Mouse (Mus musculus) right cerebral cortex, postnatal 4 days (tissue): ENCODE measurements around the gene Sprr1a.
"Not testable (repeated sequence)": the region's sequence is repeated elsewhere in the genome, so short reads cannot be mapped to it uniquely, and the experiment has no call there.

Source experiments
- DNase-seq: peaks from one replicate; pipeline ENCODE4 v3.0.0-alpha.2; 2022

Sprr1a gene

DNA sequence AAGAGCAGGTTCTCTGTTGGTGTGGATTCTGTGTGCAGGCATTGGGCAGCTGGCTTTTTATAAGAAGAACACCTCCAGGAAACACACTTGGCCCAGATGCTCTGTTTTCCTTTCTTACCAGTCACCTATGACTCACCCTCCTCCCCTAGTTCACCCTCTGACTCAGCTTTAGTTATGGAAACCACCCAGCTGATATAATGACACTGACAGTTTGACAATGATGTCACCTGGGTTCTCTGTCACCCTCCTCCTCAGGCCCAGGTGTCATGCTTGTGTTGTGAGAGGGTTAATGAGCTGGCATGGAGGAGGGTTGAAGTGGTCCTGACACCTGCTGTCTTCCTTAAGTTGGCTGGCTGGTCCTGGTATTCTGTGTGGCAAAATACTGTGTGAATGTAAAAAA lies at the start of gene Sprr1a:
TSS of gene Sprr1a (minus strand) at position 33 of the 400 bp plus-strand sequence.
- no peak for DNase-seq

DNA sequence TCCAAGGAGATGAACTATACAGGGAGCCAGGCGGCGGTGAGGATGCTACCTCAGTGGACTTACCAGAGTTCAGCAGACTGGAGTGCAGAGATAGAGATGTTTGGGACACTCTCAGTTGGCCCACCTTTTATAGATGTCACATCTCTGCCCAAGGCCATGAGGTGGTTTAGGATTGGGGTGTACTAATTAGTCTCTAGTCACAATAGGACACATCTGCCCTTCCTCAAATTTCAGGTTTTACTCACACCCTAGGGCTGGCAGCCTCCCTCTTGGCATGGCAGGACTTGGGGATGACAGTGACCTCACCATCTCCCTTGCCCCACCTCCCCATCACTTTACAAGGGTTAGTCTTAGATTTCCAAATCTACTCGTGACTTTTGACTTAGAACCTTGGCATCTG lies 48.7 kb upstream of the Sprr1a start, which contains the start of gene 2310046K23Rik:
TSS of gene 2310046K23Rik (minus strand) at position 101 of the 400 bp plus-strand sequence.
- no peak for DNase-seq

DNA sequence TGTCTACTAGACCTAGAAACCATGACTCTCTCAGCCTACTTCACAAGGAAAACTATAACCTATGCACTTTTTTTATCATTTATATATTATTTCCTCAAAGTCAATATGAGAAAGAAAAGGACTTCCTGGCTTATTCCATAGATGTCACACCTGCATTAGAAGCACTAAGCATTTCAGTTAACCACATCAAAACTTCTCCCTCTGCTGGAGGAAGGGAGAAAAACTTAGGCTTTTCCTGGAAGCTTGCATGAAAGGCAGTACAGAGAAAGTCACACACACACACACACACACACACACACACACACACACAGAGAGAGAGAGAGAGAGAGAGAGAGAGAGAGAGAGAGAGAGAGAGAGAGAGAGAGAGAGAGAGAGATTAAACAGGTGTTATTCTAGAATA lies 26.6 kb upstream of the Sprr1a start:
- no peak for DNase-seq

DNA sequence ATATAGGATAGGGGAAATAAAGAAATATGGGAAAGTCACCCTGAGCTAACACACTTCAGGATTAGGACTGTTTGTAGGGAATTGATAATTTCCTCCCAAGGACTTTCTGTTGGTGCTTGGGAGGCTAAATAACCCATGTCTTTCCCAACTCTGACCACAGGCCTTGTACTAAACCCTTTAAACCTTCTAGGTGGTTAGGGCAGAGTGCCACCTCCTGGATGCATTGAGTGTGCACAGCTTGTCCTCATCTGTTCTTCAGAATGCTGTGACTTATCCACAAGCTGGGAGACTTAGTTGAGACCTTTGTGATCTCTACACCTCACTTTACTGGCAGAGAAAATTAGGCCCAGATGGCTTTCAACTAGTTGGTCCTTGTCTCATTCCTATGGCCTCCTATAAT lies 25.1 kb upstream of the Sprr1a start:
- DNase-seq = peak; percentile 8

DNA sequence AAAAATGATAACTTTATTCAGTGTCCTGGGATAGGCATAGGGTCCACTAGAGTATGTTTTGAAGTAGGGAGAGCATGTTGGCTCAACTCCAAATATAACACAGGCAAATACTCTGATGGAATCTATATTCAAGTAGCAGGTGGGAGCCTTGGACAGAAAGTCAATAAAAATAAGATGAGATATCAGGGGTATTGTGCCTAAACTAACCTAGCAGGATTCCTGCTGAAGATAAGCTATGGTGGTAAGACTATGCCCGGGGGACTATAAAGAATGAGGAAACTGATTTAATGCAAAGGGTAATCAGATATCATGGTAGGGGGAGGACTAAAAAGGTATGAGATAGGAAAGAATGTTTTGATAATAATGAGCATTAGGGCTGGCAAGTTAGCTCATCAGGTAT lies 22.5 kb upstream of the Sprr1a start:
- DNase-seq = no peak

DNA sequence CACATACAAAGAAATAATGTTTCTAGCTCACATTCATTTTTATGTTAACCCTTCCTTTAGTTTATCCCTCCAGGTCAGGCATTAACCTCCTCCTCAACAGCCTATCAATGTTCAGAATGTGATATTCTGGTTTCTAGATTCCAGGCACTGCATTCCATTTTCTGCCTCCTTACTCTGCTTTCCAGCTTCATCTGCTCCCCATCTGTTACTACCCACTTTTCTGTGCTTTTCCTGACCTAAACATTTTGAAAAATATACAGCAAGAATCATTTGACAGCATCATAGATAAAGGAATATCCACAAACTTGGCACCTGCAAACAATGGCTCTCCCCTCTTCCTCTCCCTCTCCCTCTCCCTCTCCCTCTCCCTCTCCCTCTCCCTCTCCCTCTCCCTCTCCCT lies 17.8 kb upstream of the Sprr1a start:
- DNase-seq = no peak

DNA sequence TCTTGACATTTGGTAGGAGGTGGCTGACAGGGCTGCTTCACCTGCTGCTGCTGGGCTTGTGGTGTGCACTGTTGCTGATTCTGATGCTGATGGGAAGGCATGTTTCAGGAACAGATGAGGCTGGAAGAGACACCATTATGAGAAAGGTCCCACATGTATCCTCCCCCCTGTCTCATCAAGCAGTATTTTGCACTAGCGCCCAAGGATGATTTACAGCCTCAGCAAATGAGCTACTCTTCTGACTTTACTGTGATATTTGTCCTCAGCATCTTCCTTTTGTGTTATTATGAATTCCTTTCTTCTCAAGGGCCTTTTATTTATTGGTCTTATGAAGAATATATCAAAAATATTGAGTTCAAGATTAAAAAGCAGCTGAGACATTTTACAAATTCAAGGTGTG lies 14.7 kb upstream of the Sprr1a start, which contains the start of gene Sprr4:
TSS of gene Sprr4 (minus strand) at position 101 of the 400 bp plus-strand sequence.
- DNase-seq = no peak

DNA sequence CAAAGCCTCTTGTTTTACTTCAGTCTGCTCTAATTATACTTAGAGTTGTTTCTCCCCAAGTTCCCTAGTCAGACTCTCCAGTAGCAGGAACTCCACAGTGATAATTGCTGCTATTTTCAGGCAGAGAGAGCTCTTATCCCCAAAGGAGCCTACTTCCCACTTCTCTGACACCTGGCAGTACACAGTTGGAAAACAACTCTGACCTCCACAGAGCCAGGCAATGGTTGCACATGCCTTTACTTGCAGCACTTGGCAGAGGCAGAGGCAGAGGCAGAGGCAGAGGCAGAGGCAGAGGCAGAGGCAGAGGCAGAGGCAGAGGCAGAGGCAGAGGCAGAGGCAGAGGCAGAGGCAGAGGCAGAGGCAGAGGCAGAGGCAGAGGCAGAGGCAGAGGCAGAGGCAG lies 4.6 kb upstream of the Sprr1a start:
- not testable (repeated sequence) for DNase-seq

DNA sequence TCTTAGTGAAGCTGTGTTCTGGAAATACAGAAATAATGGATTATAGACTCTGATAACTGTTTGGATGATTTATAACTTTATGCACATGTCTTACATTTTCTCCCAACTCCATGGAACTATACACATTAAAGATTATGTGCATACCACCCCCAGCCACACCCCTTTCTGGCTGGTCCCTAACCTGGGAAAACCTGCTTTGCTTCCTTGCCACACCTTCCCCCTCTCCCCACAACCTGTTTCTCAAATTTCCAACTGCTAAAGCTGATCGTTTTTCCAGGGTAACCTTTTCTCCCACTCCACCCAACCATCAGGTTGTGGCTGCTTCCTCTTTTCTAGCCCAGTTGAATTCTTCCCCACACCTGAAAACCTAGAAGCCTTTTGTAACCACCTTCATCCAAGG lies 612 bp upstream of the Sprr1a start:
- DNase-seq = no peak

DNA sequence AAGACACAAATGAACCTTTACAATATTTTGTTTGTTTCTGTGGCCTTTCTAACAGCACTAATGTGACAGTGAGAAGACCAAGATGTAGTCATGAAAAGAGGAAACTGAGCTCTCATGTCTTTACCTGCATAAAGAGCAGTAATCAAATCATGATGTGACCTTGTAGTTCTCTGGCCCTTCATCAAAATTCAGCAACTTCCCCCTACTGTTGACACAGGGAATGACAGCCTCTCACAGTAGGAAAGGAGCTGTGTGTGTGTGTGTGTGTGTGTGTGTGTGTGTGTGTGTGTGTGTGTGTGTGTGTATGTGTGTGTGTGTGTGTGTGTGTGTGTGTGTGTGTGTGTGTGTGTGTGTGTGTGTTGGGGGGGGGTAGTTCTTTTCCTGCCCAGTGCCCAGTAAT lies 4.4 kb downstream of the Sprr1a start:
- not testable (repeated sequence) for DNase-seq

DNA sequence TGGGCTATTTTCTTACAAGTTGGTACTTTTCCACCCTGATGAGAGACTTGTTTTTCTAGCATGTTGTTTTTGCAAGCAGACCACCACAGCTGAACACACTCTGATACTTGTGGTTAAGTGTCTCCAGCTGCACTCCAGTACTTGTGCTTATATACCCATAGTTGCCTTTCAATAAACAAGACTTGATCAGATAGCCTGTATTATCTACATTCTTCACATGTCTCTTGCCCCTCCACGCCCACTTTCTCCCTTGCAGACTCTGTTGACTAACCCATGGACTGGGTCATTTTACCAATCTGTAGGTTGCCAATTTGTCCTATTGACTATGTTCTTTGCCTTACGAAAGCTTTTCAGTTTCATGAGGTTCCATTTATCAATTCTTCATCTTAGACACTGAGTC lies 15.6 kb downstream of the Sprr1a start:
- DNase-seq = no peak

DNA sequence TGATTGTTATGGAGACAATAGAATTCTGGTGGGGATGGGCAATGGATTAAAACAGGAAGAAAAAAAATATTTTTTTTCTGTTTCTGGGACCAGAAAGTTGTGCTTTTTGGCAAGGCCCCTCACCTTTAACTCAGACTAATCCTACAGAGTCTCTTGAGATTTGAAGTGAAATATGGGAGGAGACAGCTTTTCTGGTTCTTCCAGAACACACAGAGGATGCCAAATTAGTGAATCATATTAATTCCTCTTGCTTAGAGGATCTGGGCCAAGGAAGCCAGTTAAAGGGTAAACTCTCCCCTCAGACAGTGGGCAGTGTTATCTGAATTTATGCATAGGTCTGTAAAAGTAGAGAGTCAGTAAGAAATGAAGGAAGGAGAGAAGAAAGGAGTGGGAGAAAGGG lies 18.3 kb downstream of the Sprr1a start:
- no peak for DNase-seq

DNA sequence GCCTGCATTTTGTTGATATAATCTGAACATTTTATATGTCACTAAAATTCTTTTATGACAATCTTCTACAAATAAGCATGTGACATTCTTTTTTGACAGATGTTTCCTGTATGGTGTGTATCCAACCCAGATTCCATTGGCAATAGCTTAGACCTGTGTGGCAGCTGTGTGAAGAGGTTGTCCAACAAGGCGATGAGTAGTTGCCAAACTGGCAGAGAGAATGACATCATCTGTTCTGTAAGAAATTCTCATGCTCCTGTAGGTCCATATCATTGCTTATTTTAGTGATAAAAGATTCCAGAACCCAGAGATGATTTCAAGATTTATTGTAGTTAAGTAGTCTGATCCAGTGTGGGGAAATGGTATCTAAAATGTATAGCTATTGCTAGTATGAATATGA lies 19.1 kb downstream of the Sprr1a start:
- DNase-seq = no peak

DNA sequence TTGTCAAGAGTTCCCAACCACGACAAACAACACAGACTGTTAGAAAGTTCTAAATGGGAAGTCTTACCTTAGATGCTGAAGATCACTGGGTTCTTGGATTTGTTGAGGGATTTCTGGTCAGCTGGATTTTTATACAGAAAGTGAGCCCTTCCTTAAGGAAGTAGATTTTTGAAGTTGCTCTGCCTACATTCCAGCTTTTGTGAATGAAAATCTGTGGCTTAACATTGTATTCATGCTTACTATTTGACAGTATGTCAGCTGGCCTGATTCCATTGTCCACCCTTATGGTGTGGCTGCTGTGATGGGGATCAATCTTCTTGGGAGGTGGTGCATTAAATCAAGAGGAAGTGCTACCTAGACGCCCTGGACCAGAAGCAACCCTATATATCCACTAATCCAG lies 27.1 kb downstream of the Sprr1a start, which contains the start of gene Sprr3:
TSS of gene Sprr3 (minus strand) at position 101 of the 400 bp plus-strand sequence.
- DNase-seq = no peak

DNA sequence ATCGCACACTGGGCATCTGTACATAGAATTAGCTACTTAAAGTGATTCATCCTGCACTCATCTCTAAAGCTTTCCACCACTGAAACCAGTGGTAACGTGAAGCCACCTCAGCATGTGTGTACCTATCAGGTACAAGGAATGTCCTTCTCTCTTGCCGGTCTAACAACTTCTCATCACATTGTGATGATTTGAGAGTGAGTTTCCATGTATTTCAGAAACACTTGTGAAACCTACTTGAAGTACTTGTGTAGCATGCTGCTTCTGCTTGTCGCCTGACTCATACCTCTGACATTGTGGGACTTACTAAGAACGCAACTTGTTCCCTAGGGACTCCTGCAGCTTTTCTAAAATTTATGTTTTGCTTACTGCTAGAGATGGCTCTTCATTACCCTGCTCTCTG lies 30.5 kb downstream of the Sprr1a start:
- no peak for DNase-seq

DNA sequence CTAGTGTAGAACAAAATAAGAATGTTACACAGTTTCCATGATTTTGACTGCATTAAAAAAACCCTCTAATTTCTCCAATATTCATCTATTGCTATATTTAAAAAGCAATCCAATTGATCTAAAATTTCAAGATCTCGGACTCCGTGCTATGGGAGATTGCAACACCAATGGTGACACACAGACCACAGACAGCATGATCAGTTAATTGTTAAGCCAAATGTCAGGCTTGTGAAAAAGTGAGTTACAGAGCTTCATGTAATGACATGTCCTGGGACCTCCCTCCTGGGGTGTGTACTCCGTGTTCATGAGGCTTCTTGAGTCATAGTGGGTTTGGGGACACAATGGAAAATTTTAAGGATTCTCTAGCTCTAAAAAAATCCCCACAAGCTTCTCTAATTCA lies 45.5 kb downstream of the Sprr1a start:
- DNase-seq = no peak

DNA sequence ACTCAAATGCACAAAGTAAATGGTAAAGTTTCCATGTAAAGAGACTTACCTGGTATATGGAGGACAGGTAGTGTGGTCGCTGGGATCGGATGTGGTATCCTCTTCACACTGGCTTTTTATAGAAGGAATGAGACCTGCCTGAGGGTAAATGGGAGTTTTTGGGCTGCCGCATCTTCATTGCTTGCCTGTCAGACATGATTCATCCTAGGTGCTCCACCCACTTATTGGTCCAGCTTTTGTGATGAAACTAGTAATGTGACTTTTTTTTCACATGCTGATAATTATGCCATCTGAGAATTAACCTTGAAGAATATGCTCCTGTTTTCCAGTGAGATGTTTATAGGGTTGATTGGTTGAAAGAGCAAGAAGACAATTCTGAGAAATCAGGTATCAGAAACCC lies 47.0 kb downstream of the Sprr1a start, which contains the start of gene Sprr1b:
TSS of gene Sprr1b (minus strand) at position 101 of the 400 bp plus-strand sequence.
- DNase-seq = no peak
